ENCODE assay signal across 17 mouse cellular contexts in genomic region chr8:9453742-9454141, GRCm38 (mm10).
"Had no signal": no experiment of that assay in that cellular context is flagged by ENCODE, and none has a peak within 500 bp of the region (broad histone marks: within the 10 kb centered on the region; RNA-seq: fewer than 3 reads in every experiment).

No protein-coding gene starts in this region.

- DNase-seq: lung, adult 18-20 months; lung, embryonic 14.5 days; lung, postnatal 10 days; lung, postnatal 4 days; midbrain, embryonic 14.5 days; retina, postnatal 1 day; right cerebral cortex, postnatal 4 days; spleen, adult 18-20 months; thymus, adult 18-20 months; thymus, postnatal 25 days; thymus, postnatal 4 days had no signal

- H3K4me3 ChIP-seq: midbrain, embryonic 10.5 days; midbrain, embryonic 12.5 days; myocyte; neural tube, embryonic 13.5 days; neural tube, embryonic 15.5 days had no signal

- H3K27ac ChIP-seq: liver, embryonic 14.5 days; midbrain, embryonic 10.5 days; midbrain, embryonic 12.5 days; neural tube, embryonic 13.5 days; neural tube, embryonic 15.5 days had no signal
